Mouse (Mus musculus): ENCODE measurements at regions not wholly inside any gene's neighbourhood (a gene's known extent, or its start where the extent isn't known, plus 50 kb on each side); places are given as distances from the start of the nearest gene placed in this dataset.
"Not testable (repeated sequence)": the region's sequence is repeated elsewhere in the genome, so short reads cannot be mapped to it uniquely, and the experiment has no call there.

GRCm38 (mm10) chr12:3098175-3098574 is 211.6 kb downstream of the Rab10 start:
- not testable (repeated sequence) for H3K4me3 ChIP-seq, H3K27ac ChIP-seq
- peak; percentile 41 for DNase-seq
- peak; percentile 64 for TF ChIP-seq CTCF (IDR thresholded peaks at IDR 0.05)
- intact Hi-C loops (cut with DNase I): loop anchor here (5.0 to 10.0 kb wide), 2 partner anchors 117 to 289 kb away; no protein-coding TSS in a partner anchor

- no peak overlapping the region for H3K4me3 ChIP-seq
- intact Hi-C loops (cut with DNase I): loop anchor here (10.0 kb wide), 1 partner anchor 120 kb away; no protein-coding TSS in a partner anchor
- H3K27ac ChIP-seq: no peak overlapping the region
- DNase-seq: no peak
- TF ChIP-seq CTCF (IDR thresholded peaks at IDR 0.05): no peak
Measured at GRCm38 (mm10) chr12:3094509-3094908, 215.3 kb downstream of the Rab10 start.

GRCm38 (mm10) chr12:3092974-3093373 is 216.8 kb downstream of the Rab10 start:
- not testable (repeated sequence) for H3K27ac ChIP-seq, H3K4me3 ChIP-seq, DNase-seq
- intact Hi-C loops (cut with DNase I): loop anchor here (10.0 kb wide), 1 partner anchor 122 kb away; no protein-coding TSS in a partner anchor

GRCm38 (mm10) chr12:3049546-3049945 is 260.2 kb downstream of the Rab10 start:
- H3K4me3 ChIP-seq; H3K27ac ChIP-seq; intact Hi-C loops (cut with DNase I); DNase-seq: not testable (repeated sequence)

GRCm38 (mm10) chr12:3018446-3018845 is 291.3 kb downstream of the Rab10 start:
- H3K27ac ChIP-seq; intact Hi-C loops (cut with DNase I); DNase-seq; H3K4me3 ChIP-seq: not testable (repeated sequence)

- H3K4me3 ChIP-seq; H3K27ac ChIP-seq; intact Hi-C loops (cut with DNase I); DNase-seq: not testable (repeated sequence)
Measured at GRCm38 (mm10) chr12:3016777-3017176, 293.0 kb downstream of the Rab10 start.
